Mouse (Mus musculus) granulocyte monocyte progenitor cell, adult 5-6 weeks (primary cell): ENCODE results near the gene Pcsk5. TPM values are rescaled to one million over a fixed set of nuclear protein-coding genes. Genes with fewer than 3 reads are reported as not detected.
"Not testable (repeated sequence)": the region's sequence is repeated elsewhere in the genome, so short reads cannot be mapped to it uniquely, and the experiment has no call there.

Experiments
- ATAC-seq: replicated peaks from 2 replicates; pipeline ENCODE4 v1.8.0; 2016; ENCODE audit warnings: mild to moderate bottlenecking, moderate TSS enrichment, inconsistent platforms; ENCODE audit not compliant: poor library complexity, severe bottlenecking
- total RNA-seq, 2 experiments: library from RNA; stranded (forward) in 1 of 2; stranded (reverse) in 1 of 2; fragments of 200-712, 200-1000 nt in 1 of 2; fragments of >200 nt in 1 of 2; fragmentation: Nextera tagmentation in 1 of 2; gene quantifications; 2 replicates each; pipeline ENCODE4 v1.2.3; 2014 to 2017

Gene Pcsk5
- total RNA-seq, 2 experiments from 2014 or later = not detected

DNA sequence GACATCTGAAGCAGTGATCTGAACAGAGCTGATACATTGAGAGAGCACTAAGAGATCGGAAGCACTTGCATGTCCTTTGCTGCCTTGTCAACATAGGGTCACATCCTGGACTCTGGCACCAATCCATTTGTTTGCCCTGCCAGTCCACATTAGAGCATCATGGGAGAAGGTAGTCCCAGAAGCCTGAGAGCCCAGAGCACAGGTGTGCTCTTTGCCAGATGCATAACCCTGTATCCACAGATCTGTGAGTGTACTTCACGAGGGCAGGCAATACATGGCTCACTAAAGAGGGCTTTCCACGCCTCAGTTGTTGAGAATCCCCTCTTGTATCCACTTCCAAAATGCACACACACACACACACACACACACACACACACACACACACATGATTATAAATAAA, 346.1 kb downstream of the Pcsk5 start:
- no peak for ATAC-seq

GRCm38 (mm10) chr19:17489866-17490141, 347.6 kb downstream of the Pcsk5 start:
- no peak for ATAC-seq

GRCm38 (mm10) chr19:17489041-17489865, 348.2 kb downstream of the Pcsk5 start:
- no peak for ATAC-seq

- no peak for ATAC-seq
Measured at GRCm38 (mm10) chr19:17482126-17482790, 355.2 kb downstream of the Pcsk5 start.

DNA sequence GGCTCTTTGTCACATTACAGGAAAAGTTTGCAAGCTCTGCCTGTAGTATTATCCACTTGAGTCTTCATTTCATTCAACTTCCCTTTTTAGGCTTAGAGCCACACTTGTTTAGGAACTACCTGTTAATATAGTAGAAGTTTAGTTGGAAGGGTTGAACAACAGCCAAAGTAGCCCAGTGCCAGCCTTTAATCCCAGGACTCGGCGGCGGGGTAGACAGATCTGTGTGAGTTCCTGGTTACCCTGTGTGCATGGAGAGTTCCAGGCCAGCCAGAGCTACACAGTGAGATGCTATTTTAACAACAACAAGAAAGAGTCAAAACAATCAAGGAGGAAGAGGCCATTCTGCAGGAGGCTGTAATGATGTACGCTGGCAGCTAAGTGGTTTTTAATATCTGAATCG, 358.0 kb downstream of the Pcsk5 start:
- ATAC-seq = no peak

- no peak for ATAC-seq
Measured at GRCm38 (mm10) chr19:17476021-17476420, 361.4 kb downstream of the Pcsk5 start.

DNA sequence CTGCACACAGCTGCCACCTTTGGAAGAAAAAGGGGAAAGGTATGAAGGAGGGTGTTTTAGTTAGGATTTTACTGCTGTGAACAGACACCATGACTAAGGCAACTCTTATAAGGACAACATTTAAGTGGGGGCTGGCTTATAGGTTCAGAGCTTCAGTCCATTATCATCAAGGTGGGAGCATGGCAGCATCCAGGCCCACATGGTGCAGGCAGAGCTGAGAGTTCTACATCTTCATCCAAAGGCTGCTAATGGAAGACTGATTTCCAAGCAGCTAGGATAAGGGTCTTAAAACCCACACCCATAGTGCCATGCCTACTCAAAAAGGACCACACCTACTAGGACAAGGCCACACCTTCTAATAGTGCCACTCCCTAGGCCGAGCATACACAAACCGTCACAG, 364.3 kb downstream of the Pcsk5 start:
- ATAC-seq = not testable (repeated sequence)

DNA sequence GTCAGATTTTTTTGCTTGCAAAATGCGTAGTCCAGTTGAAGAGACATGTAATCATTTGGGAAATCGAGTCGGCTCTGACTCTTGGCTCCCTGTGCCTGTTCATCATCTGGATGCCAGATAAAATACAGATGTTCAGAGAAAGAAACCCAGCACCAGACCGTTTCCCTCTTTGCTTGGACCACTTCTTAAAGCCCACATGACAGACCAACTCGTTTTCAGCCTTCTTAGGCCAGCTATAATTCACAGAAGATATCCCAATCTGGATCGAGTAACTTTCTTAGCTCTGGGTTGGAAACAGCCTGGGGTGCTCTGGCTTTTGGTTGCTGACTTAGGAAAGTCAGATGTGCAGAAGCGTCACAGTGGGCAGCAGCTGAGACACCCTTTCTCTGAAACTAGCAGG, 365.6 kb downstream of the Pcsk5 start:
- ATAC-seq = no peak

DNA sequence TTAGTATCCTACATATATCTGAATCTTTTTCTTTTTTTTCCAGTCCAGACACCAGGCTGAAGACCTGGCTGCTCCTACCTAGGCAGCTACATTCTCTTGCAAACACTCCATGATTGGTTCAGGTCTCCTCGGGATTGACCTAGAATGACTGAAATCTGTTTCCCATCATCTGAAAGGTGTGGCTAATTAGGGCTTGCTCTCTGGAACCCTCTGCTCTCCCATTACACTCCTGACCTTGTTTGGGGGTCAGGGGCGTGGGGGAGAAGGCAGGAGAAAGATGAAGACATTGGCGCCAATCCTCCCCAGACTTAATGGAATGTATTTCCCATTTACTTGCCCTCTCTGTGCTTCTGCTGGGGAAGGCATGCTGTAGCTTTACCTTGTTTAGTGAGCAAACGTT, 366.2 kb downstream of the Pcsk5 start:
- ATAC-seq = no peak

- ATAC-seq = no peak
Measured at GRCm38 (mm10) chr19:17467556-17468211, 369.7 kb downstream of the Pcsk5 start.

- no peak for ATAC-seq
Measured at GRCm38 (mm10) chr19:17452001-17452400, 385.4 kb downstream of the Pcsk5 start.

- no peak for ATAC-seq
Measured at GRCm38 (mm10) chr19:17443581-17443980, 393.9 kb downstream of the Pcsk5 start.

DNA sequence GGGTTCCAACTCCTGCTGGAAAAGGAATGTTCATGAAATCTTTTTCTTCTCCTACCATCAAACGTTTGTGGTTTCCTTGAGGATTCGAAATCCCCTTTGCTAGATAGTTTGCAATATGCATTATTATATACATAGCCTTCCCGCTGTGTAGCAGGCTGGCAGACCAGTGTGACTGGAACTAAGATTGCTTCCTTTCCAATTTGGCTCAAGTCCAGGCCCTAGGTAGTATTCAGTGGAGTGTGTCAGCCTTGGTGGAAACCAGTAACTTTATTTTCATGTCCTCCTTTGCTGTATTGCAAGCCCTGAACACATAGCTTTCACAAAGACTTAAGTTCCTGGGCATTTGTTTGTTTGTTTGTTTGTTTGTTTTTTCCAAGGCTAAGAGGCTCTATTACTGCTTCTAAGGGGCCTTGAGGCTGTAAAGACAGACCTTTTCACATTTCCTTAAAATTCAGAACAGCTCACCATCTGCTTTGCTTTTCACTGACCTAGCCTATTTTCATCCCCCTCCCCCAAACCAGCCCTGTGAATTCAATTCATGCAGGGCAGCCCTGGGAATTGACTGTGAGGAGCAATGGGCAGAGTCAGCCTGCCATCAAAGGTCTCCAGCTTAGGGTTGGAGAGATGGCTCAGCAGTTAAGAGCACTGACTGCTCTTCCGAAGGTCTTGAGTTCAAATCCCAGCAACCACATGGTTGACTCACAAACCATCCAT, 397.8 kb downstream of the Pcsk5 start:
- no peak for ATAC-seq

GRCm38 (mm10) chr19:17436651-17437050, 400.8 kb downstream of the Pcsk5 start:
- no peak for ATAC-seq

DNA sequence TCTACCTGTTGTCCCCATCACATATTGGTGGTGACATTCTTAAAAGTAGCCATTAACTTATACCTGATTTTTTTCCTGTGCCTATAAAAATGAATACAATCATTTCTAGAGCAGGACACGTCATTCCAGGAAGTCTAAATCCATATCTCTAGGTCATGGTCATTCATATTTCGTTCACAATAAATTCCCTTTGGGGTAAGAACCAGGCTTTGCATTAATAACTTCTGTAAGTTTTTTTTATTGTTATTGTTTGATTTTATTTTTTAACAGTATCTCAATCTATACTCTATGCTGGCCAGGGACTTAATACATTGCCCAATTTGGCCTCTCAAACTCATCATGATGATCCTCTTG, 408.9 kb downstream of the Pcsk5 start:
- ATAC-seq = no peak

DNA sequence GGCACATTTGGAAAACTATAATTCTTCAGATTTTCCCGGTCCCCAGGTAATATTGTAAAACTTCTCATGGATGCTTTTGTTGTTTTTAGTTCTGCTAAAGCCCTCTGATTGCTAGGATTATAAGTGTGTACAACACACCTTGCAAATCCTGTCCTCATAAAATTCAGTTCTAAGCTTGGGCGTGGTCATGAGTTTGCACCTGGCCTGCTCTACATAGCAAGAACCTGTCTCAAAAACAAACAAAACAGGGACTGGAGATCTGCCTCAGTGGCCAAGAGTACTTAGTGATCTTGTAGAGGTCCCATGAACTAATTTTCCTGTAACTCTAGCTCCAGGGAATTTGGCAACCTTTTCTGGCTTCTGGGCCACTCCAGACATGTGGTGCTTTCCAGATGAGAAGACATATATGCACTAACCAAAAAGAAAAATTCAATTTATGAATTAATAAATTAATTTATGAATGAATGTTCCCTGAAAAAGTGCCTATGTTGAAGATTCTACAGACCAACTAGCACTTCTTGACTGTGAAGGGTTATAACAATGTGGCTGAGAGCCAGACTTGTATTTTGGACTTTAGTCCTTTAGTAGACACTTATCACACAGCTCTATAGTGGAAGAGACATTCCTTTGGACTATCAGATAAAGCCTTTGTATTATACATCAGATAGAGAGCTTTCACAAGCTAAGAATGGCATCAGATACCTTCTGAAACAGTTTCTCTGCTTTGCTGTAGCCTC, 409.4 kb downstream of the Pcsk5 start:
- ATAC-seq = no peak

- no peak for ATAC-seq
Measured at GRCm38 (mm10) chr19:17423306-17423705, 414.1 kb downstream of the Pcsk5 start.

- no peak for ATAC-seq
Measured at GRCm38 (mm10) chr19:17417855-17418254, 419.6 kb downstream of the Pcsk5 start.

- ATAC-seq = no peak
Measured at GRCm38 (mm10) chr19:17412915-17413459, 424.4 kb downstream of the Pcsk5 start.

- ATAC-seq = no peak
Measured at GRCm38 (mm10) chr19:17410465-17411065, 426.9 kb downstream of the Pcsk5 start.
